Mouse (Mus musculus) lung, postnatal 0 days (tissue): ENCODE measurements around the gene Gapdh.

ENCODE experiments used
- CTCF ChIP-seq: IDR thresholded peaks from 2 replicates; pipeline ENCODE4 v1.5.1; 2016; ENCODE audit warnings: antibody characterized with exemption, mild to moderate bottlenecking
- EP300 ChIP-seq: IDR thresholded peaks from 2 replicates; pipeline ENCODE4 v1.6.1; 2016; ENCODE audit warnings: antibody characterized with exemption, mild to moderate bottlenecking, control low read depth

- TF ChIP-seq CTCF (no peak), EP300 (no peak)
These were observed 30.9 kb upstream of the Gapdh start for GRCm38 (mm10) chr6:125197166-125197565.
